Mouse (Mus musculus) heart, postnatal 14 days (tissue): ENCODE measurements around the gene Olfr1162. TPM values are rescaled to one million over a fixed set of nuclear protein-coding genes. Genes with fewer than 3 reads are reported as not detected.
"Not testable (repeated sequence)": the region's sequence is repeated elsewhere in the genome, so short reads cannot be mapped to it uniquely, and the experiment has no call there.

Source experiments
- DNase-seq, 2 experiments: peaks; one replicate each; pipeline ENCODE4 v3.0.0; 2021 to 2022
- intact Hi-C: fragments of 180-260 bp; cut with DNase I; formaldehyde crosslinking; loops from one replicate; pipeline ENCODE4 v1.15.1; 2025
- long read RNA-seq, 2 experiments: library from polyadenylated mRNA; stranded (forward); transcript quantifications; one replicate each; pipeline ENCODE4 v2.0.0; 2021
- total RNA-seq, 2 experiments: library from RNA; stranded (reverse); gene quantifications; 2 replicates each; pipeline ENCODE4 v1.2.3; 2021

The Olfr1162 gene
- not detected for total RNA-seq
- long read RNA-seq, experiment 1 = 0 reads
- long read RNA-seq, experiment 2 = 0 reads

GRCm38 (mm10) chr2:88051029-88051428, at the start of gene Olfr1162:
Gene Olfr1162 (minus strand): TSS chr2:88051129.
- no peak for DNase-seq
- intact Hi-C loops = no loop called here

- intact Hi-C loops = no loop called here
- no peak for DNase-seq
These were observed 42.9 kb upstream of the Olfr1162 start, which contains the start of gene Olfr1164 for GRCm38 (mm10) chr2:88093866-88094265. Gene Olfr1164 (minus strand): TSS chr2:88093966.

- DNase-seq = no peak
- intact Hi-C loops = no loop called here
These were observed 20.8 kb upstream of the Olfr1162 start, which contains the start of gene Olfr1163 for GRCm38 (mm10) chr2:88071730-88072129. Gene Olfr1163 (minus strand): TSS chr2:88071830.

GRCm38 (mm10) chr2:88063587-88063986, 12.7 kb upstream of the Olfr1162 start:
- intact Hi-C loops = no loop called here
- no peak for DNase-seq

GRCm38 (mm10) chr2:88037599-88037998, 13.3 kb downstream of the Olfr1162 start, which contains the start of gene Olfr73:
Gene Olfr73 (minus strand): TSS chr2:88037699.
- intact Hi-C loops = no loop called here
- no peak for DNase-seq

- intact Hi-C loops, DNase-seq: not testable (repeated sequence)
These were observed 28.5 kb downstream of the Olfr1162 start, which contains the start of gene Olfr1161 for GRCm38 (mm10) chr2:88022474-88022873. Gene Olfr1161 (plus strand): TSS chr2:88022774.

GRCm38 (mm10) chr2:88007515-88008318, 43.2 kb downstream of the Olfr1162 start, which contains the start of gene Olfr1160:
Gene Olfr1160 (minus strand): TSS chr2:88008268.
- intact Hi-C loops = no loop called here
- no peak for DNase-seq

Other genes with a start within 250 kb of the Olfr1162 start
- gene Olfr1145, start 241.3 kb downstream of the Olfr1162 start, total RNA-seq = not detected
- gene Olfr1148, start 220.6 kb downstream of the Olfr1162 start, total RNA-seq = not detected
- gene Olfr1150-ps1, start 207.1 kb downstream of the Olfr1162 start, total RNA-seq = not detected
- not detected for gene Olfr1151, start 195.3 kb downstream of the Olfr1162 start, total RNA-seq
- not detected for gene Olfr1152, start 184.6 kb downstream of the Olfr1162 start, total RNA-seq
- not detected for gene Olfr1153, start 156.2 kb downstream of the Olfr1162 start, total RNA-seq
- gene Olfr1154, start 146.0 kb downstream of the Olfr1162 start, total RNA-seq = not detected
- gene Olfr1155, start 106.0 kb downstream of the Olfr1162 start, total RNA-seq = not detected
- gene Olfr1156, start 98.0 kb downstream of the Olfr1162 start, total RNA-seq = not detected
- gene Olfr1157, start 82.8 kb downstream of the Olfr1162 start, total RNA-seq = not detected
- not detected for gene Olfr74, start 76.5 kb downstream of the Olfr1162 start, total RNA-seq
- gene Olfr1158, start 61.0 kb downstream of the Olfr1162 start, total RNA-seq = not detected
- not detected for gene Olfr1160, start 42.9 kb downstream of the Olfr1162 start, total RNA-seq
- gene Olfr1161, start 28.4 kb downstream of the Olfr1162 start, total RNA-seq = not detected
- not detected for gene Olfr73, start 13.4 kb downstream of the Olfr1162 start, total RNA-seq
- not detected for gene Olfr1163, start 20.7 kb upstream of the Olfr1162 start, total RNA-seq
- gene Olfr1164, start 42.8 kb upstream of the Olfr1162 start, total RNA-seq = not detected
- not detected for gene Olfr1166, start 77.1 kb upstream of the Olfr1162 start, total RNA-seq
- not detected for gene Olfr1167, start 104.1 kb upstream of the Olfr1162 start, total RNA-seq
- not detected for gene Olfr1168, start 130.8 kb upstream of the Olfr1162 start, total RNA-seq
- not detected for gene Olfr1170, start 177.2 kb upstream of the Olfr1162 start, total RNA-seq
- not detected for gene Olfr1173, start 228.7 kb upstream of the Olfr1162 start, total RNA-seq